Mouse (Mus musculus): ENCODE measurements around the gene Cacna1e. TPM values are rescaled to one million over a fixed set of nuclear protein-coding genes. Genes with fewer than 3 reads are reported as not detected.

The Cacna1e gene
- polyA plus RNA-seq, 1 experiment from 2014 or later = 0.39 TPM

GRCm38 (mm10) chr1:154774468-154774867 is 109.8 kb downstream of the Cacna1e start:
- H3K9ac ChIP-seq (ENCODE audit: low read length) = no peak overlapping the region
- no peaks in the 10 kb centered on the region for H3K36me3 ChIP-seq (ENCODE audit: control insufficient read depth, insufficient read depth, low read length)
- H3K9me3 ChIP-seq (ENCODE audit: control insufficient read depth, low read length) = no peaks in the 10 kb centered on the region
- H3K4me2 ChIP-seq (replicated peaks; ENCODE audit: low read depth) = no peak overlapping the region
- ATAC-seq (ENCODE audit: low FRiP score, low TSS enrichment) (no peak), DNase-seq (ENCODE audit: low spot score) (no peak)
- no peak for TF ChIP-seq CTCF (IDR thresholded peaks at IDR 0.05; ENCODE audit: low read depth)
- no peak for TF ChIP-seq EP300 (optimal IDR thresholded peaks at IDR 0.05)
- WGBS = 82% methylated on average over 3 of the region's 3 CpGs
- H3K27me3 ChIP-seq (ENCODE audit: control insufficient read depth, insufficient read depth, low read length) = no peaks in the 10 kb centered on the region
- H3K4me3 ChIP-seq (ENCODE audit: low read depth, low read length) = no peak overlapping the region
- H3K27ac ChIP-seq (replicated peaks) = no peak overlapping the region
- H3K4me1 ChIP-seq (replicated peaks; ENCODE audit: control insufficient read depth, insufficient read depth) = no peaks in the 10 kb centered on the region

DNA sequence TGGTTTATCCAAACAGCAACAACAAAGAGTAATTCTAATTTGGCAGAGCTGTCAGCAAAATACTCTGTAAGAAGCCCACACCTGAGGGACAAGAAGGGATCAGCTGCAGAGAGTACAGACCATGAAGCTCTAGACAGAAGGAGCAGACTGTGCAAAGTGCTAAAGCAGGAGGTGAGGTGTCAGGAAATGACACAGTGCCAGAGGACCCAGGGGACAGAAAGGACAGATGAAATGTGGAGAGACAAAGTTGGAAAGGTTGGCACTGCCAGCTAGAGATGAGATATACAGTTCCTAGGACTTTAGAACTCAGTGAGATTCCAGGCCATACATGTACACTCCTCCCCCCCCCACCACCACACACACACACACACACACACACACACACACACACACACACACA is 113.2 kb downstream of the Cacna1e start:
- Histone ChIP-seq H3K9ac (ENCODE audit: low read length) (no peak overlapping the region), H3K4me2 (replicated peaks; ENCODE audit: low read depth) (no peak overlapping the region), H3K4me3 (ENCODE audit: low read depth, low read length) (no peak overlapping the region), H3K4me1 (replicated peaks; ENCODE audit: control insufficient read depth, insufficient read depth) (no peaks in the 10 kb centered on the region), H3K9me3 (ENCODE audit: control insufficient read depth, low read length) (no peaks in the 10 kb centered on the region), H3K36me3 (ENCODE audit: control insufficient read depth, insufficient read depth, low read length) (no peaks in the 10 kb centered on the region), H3K27ac (replicated peaks) (no peak overlapping the region), H3K27me3 (ENCODE audit: control insufficient read depth, insufficient read depth, low read length) (no peaks in the 10 kb centered on the region)
- ATAC-seq (ENCODE audit: low FRiP score, low TSS enrichment) (no peak), DNase-seq (ENCODE audit: low spot score) (no peak)
- TF ChIP-seq CTCF (IDR thresholded peaks at IDR 0.05; ENCODE audit: low read depth) (no peak), EP300 (optimal IDR thresholded peaks at IDR 0.05) (no peak)

DNA sequence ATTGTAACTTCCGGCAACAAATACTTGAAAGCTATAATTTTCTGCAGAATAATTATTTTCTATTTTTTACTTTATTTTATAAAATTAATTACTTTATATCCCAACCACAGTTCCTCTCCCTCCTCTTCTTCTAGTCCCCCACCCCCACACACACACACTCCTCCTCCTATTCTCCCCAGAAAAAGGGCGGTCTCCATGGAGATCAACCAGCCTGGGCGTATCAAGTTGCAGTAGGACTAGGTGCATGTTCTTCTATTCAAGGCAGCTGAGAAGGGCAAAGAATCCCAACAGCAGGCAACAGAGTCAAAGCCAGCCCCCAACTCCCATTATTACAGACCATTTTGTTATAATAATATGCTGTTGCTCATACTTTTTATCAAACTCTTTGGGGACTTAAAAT is 113.8 kb downstream of the Cacna1e start:
- no peak overlapping the region for H3K27ac ChIP-seq (replicated peaks)
- no peak overlapping the region for H3K4me3 ChIP-seq (ENCODE audit: low read depth, low read length)
- H3K27me3 ChIP-seq (ENCODE audit: control insufficient read depth, insufficient read depth, low read length) = no peaks in the 10 kb centered on the region
- no peak for TF ChIP-seq EP300 (optimal IDR thresholded peaks at IDR 0.05)
- TF ChIP-seq CTCF (IDR thresholded peaks at IDR 0.05; ENCODE audit: low read depth) = no peak
- no peaks in the 10 kb centered on the region for H3K36me3 ChIP-seq (ENCODE audit: control insufficient read depth, insufficient read depth, low read length)
- no peaks in the 10 kb centered on the region for H3K9me3 ChIP-seq (ENCODE audit: control insufficient read depth, low read length)
- no peak for ATAC-seq (ENCODE audit: low FRiP score, low TSS enrichment)
- WGBS = 44% methylated on average over 3 of the region's 3 CpGs
- H3K4me1 ChIP-seq (replicated peaks; ENCODE audit: control insufficient read depth, insufficient read depth) = no peaks in the 10 kb centered on the region
- H3K4me2 ChIP-seq (replicated peaks; ENCODE audit: low read depth) = no peak overlapping the region
- no peak for DNase-seq (ENCODE audit: low spot score)
- H3K9ac ChIP-seq (ENCODE audit: low read length) = no peak overlapping the region

GRCm38 (mm10) chr1:154763132-154763531 is 121.2 kb downstream of the Cacna1e start:
- Histone ChIP-seq H3K9ac (ENCODE audit: low read length) (no peak overlapping the region), H3K9me3 (ENCODE audit: control insufficient read depth, low read length) (no peaks in the 10 kb centered on the region), H3K27ac (replicated peaks) (no peak overlapping the region), H3K36me3 (ENCODE audit: control insufficient read depth, insufficient read depth, low read length) (no peaks in the 10 kb centered on the region), H3K4me1 (replicated peaks; ENCODE audit: control insufficient read depth, insufficient read depth) (no peaks in the 10 kb centered on the region), H3K27me3 (ENCODE audit: control insufficient read depth, insufficient read depth, low read length) (no peaks in the 10 kb centered on the region), H3K4me3 (ENCODE audit: low read depth, low read length) (no peak overlapping the region), H3K4me2 (replicated peaks; ENCODE audit: low read depth) (no peak overlapping the region)
- ATAC-seq (ENCODE audit: low FRiP score, low TSS enrichment) (no peak), DNase-seq (ENCODE audit: low spot score) (no peak)
- 86% methylated on average over 4 of the region's 4 CpGs for WGBS
- TF ChIP-seq EP300 (optimal IDR thresholded peaks at IDR 0.05) = no peak
- no peak for TF ChIP-seq CTCF (IDR thresholded peaks at IDR 0.05; ENCODE audit: low read depth)

DNA sequence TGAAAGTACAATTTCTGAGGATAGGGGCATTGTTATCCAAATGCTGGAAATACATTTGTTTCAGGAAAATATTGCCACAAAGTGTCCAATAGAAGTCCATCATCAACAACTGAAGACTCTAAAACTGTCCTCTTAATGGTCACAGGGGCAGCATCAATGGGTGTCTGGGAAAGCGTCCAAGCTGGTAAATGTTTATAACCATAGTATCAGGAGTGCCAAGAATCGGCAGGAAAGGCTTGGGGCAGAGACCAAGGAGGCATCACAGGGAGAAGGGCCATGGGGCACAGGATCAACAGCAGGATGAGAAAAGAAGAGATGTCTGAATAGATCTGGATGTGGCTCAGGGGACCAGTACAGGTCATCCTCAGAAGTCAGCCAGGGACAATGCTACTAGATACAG is 132.2 kb downstream of the Cacna1e start:
- Histone ChIP-seq H3K27ac (replicated peaks) (no peak overlapping the region), H3K4me1 (replicated peaks; ENCODE audit: control insufficient read depth, insufficient read depth) (no peaks in the 10 kb centered on the region), H3K9me3 (ENCODE audit: control insufficient read depth, low read length) (no peaks in the 10 kb centered on the region), H3K4me2 (replicated peaks; ENCODE audit: low read depth) (no peak overlapping the region), H3K36me3 (ENCODE audit: control insufficient read depth, insufficient read depth, low read length) (no peaks in the 10 kb centered on the region), H3K4me3 (ENCODE audit: low read depth, low read length) (no peak overlapping the region), H3K27me3 (ENCODE audit: control insufficient read depth, insufficient read depth, low read length) (no peaks in the 10 kb centered on the region), H3K9ac (ENCODE audit: low read length) (no peak overlapping the region)
- 61% methylated on average over 2 of the region's 2 CpGs for WGBS
- DNase-seq (ENCODE audit: low spot score) (no peak), ATAC-seq (ENCODE audit: low FRiP score, low TSS enrichment) (no peak)
- TF ChIP-seq EP300 (optimal IDR thresholded peaks at IDR 0.05) = no peak
- no peak for TF ChIP-seq CTCF (IDR thresholded peaks at IDR 0.05; ENCODE audit: low read depth)

GRCm38 (mm10) chr1:154748531-154748930 is 135.8 kb downstream of the Cacna1e start:
- Histone ChIP-seq H3K9ac (ENCODE audit: low read length) (no peak overlapping the region), H3K4me1 (replicated peaks; ENCODE audit: control insufficient read depth, insufficient read depth) (no peaks in the 10 kb centered on the region), H3K36me3 (ENCODE audit: control insufficient read depth, insufficient read depth, low read length) (no peaks in the 10 kb centered on the region), H3K27me3 (ENCODE audit: control insufficient read depth, insufficient read depth, low read length) (no peaks in the 10 kb centered on the region), H3K4me3 (ENCODE audit: low read depth, low read length) (no peak overlapping the region), H3K27ac (replicated peaks) (no peak overlapping the region), H3K9me3 (ENCODE audit: control insufficient read depth, low read length) (no peaks in the 10 kb centered on the region), H3K4me2 (replicated peaks; ENCODE audit: low read depth) (no peak overlapping the region)
- WGBS = 64% methylated on average over 3 of the region's 3 CpGs
- DNase-seq (ENCODE audit: low spot score) (no peak), ATAC-seq (ENCODE audit: low FRiP score, low TSS enrichment) (no peak)
- TF ChIP-seq EP300 (optimal IDR thresholded peaks at IDR 0.05) = no peak
- TF ChIP-seq CTCF (IDR thresholded peaks at IDR 0.05; ENCODE audit: low read depth) = no peak
